Mouse (Mus musculus): ENCODE measurements around the gene Axl.

GRCm38 (mm10) chr7:25785752-25786151 lies 2.8 kb downstream of the Axl start:
- TF ChIP-seq CTCF (IDR thresholded peaks at IDR 0.05; ENCODE audit: borderline replicate concordance, control insufficient read depth, extremely low read depth, insufficient read depth, low read length, poor library complexity): no peak
- no peak for TF ChIP-seq POLR2A (IDR thresholded peaks at IDR 0.05; ENCODE audit: control insufficient read depth, extremely low read depth, insufficient read depth, low read length, poor library complexity)
